ENCODE assay signal across 12 mouse cellular contexts in genomic region chr17:42243852-42244251, GRCm38 (mm10).
"Had no signal": no experiment of that assay in that cellular context is flagged by ENCODE, and none has a peak within 500 bp of the region (broad histone marks: within the 10 kb centered on the region; RNA-seq: fewer than 3 reads in every experiment).

No protein-coding gene starts in this region.

- DNase-seq: lung, adult 18-20 months; lung, embryonic 14.5 days; lung, postnatal 10 days; lung, postnatal 4 days; midbrain, embryonic 14.5 days; retina, postnatal 1 day; right cerebral cortex, postnatal 25 days; right cerebral cortex, postnatal 4 days; spleen, adult 18-20 months; thymus, adult 18-20 months; thymus, postnatal 14 days; thymus, postnatal 36 days had no signal
